Mouse (Mus musculus) kidney, embryonic 16.5 days (tissue): ENCODE measurements around the gene BC016579. TPM values are rescaled to one million over a fixed set of nuclear protein-coding genes. Genes with fewer than 3 reads are reported as not detected.

Experiments used
- ATAC-seq: fragments of 200-750 bp; cut with Nextera tagmentation; 2 replicates; pipeline ENCODE4 v1.8.0; 2017; ENCODE audit warnings: moderate TSS enrichment; ENCODE audit not compliant: low FRiP score, low TSS enrichment
- H3K27ac ChIP-seq: fragments of 300-500 bp; sonication (generic); 2 replicates; pipeline ENCODE4 v1.5.1; 2014; ENCODE audit warnings: low read length
- H3K27me3 ChIP-seq: fragments of 300-500 bp; sonication (generic); 2 replicates; pipeline ENCODE4 v1.6.1; 2014; ENCODE audit warnings: low read length, control low read depth, mixed read lengths; ENCODE audit not compliant: insufficient read depth
- H3K36me3 ChIP-seq: fragments of 300-500 bp; sonication (generic); 2 replicates; pipeline ENCODE4 v1.6.1; 2014; ENCODE audit warnings: low read length, control low read depth, mixed read lengths; ENCODE audit not compliant: insufficient read depth
- H3K4me1 ChIP-seq: fragments of 300-500 bp; sonication (generic); 2 replicates; pipeline ENCODE4 v1.6.1; 2014; ENCODE audit warnings: low read length, control low read depth, mixed read lengths; ENCODE audit not compliant: insufficient read depth
- H3K4me2 ChIP-seq: fragments of 300-500 bp; sonication (generic); replicated peaks from 2 replicates; pipeline ENCODE4 v1.6.1; 2014; ENCODE audit warnings: low read depth, low read length
- H3K4me3 ChIP-seq: fragments of 300-500 bp; sonication (generic); 2 replicates; pipeline ENCODE4 v1.5.1; 2014; ENCODE audit warnings: mild to moderate bottlenecking, low read length
- H3K9ac ChIP-seq: fragments of 300-500 bp; sonication (generic); replicated peaks from 2 replicates; pipeline ENCODE4 v1.6.1; 2014; ENCODE audit warnings: low read length
- H3K9me3 ChIP-seq: fragments of 300-500 bp; sonication (generic); 2 replicates; pipeline ENCODE4 v1.6.1; 2016; ENCODE audit warnings: low read length, control low read depth
- WGBS: fragments of 180-500 bp; shearing (Covaris S2); extraction: QIAGEN DNeasy Blood & Tissue Kit; methylation state at CpG from one replicate; pipeline ENCODE4 v1.1.7; 2014; 5-methylcytosine and 5-hydroxymethylcytosine counted together
- polyA plus RNA-seq: library from polyadenylated mRNA; unstranded; fragments of >200 nt; fragmentation: Nextera tagmentation; extraction: Ambion mirVana; gene quantifications from 2 replicates; pipeline ENCODE4 v1.2.1, GENCODE M21; 2015

Gene BC016579
- polyA plus RNA-seq, 1 experiment from 2014 or later = 0.27 TPM

DNA sequence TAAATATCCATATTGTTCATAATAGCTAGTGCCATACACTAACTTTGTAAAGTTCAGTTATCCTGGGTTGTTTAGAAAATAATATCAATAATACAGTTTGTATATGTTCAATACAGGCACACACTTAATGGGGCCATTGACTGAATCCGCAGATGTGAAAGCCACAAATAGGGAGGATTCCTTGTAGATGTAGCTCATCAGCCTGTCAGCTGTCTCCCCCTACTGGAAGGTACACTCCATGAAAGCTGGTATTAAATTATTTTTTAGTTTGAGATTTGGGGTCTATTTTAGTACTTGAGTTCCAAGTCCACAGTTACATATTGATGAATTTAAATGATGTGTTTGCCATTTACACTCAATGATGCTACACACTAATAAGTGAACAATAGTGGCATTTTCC is 22.6 kb upstream of the BC016579 start:
- Histone ChIP-seq H3K27me3 (no peaks in the 10 kb centered on the region), H3K9ac (no peak overlapping the region), H3K4me2 (no peak overlapping the region), H3K36me3 (no peaks in the 10 kb centered on the region), H3K9me3 (no peaks in the 10 kb centered on the region), H3K4me3 (no peak overlapping the region), H3K27ac (no peak overlapping the region), H3K4me1 (no peaks in the 10 kb centered on the region)
- no peak for ATAC-seq
- WGBS = 38% methylated on average over 1 of the region's 1 CpGs

DNA sequence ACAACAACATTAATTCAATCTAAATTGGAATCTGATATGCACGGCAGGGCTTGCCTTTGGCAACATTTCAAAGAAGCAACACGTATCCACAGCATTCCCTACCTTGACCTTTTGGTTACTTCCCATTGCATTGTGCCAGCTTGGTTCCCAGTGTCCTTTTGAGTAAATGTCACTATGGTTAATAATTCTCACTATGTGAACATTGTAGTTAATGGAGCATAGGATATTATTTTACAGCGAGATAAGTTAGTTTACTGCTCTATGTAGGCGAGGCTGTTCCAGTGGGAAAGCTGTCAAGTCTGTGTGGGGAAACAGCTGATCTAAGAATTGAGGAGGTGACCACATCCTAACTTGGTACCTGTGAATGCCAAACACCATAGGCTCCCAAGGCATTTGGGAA is 16.1 kb upstream of the BC016579 start:
- H3K4me2 ChIP-seq = no peak overlapping the region
- peak; percentile 75 for ATAC-seq
- no peaks in the 10 kb centered on the region for H3K36me3 ChIP-seq
- no peaks in the 10 kb centered on the region for H3K9me3 ChIP-seq
- WGBS = 27% methylated on average over 4 of the region's 4 CpGs
- no peak overlapping the region for H3K4me3 ChIP-seq
- 0 out of 2 replicates have a peak, but pooled peaks cover 7% of the 10 kb centered on the region for H3K4me1 ChIP-seq
- no peak overlapping the region for H3K27ac ChIP-seq
- H3K27me3 ChIP-seq = no peaks in the 10 kb centered on the region
- no peak overlapping the region for H3K9ac ChIP-seq

DNA sequence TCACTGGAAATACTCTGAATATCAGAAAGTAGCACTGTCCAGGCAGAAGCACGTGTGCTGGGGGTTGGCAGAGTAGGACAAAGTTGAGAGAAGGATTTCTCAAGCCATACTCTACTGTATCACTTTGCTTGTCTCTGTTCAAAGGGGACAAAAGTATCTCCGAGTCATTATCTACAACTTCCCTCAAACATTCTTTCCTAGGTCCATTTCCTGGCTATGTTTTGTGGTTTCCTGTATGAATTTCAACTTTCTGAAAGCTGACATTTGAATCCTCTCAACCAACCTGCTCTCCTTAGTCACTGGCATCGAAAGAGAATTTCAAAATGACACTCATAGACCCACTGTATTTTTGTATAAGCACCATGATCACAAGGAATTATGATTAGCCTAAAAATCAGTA is 14.3 kb upstream of the BC016579 start:
- ATAC-seq = no peak
- Histone ChIP-seq H3K36me3 (no peaks in the 10 kb centered on the region), H3K9ac (no peak overlapping the region), H3K4me2 (no peak overlapping the region), H3K9me3 (no peaks in the 10 kb centered on the region), H3K4me1 (0 out of 2 replicates have a peak, but pooled peaks cover 7% of the 10 kb centered on the region), H3K27me3 (no peaks in the 10 kb centered on the region), H3K27ac (no peak overlapping the region), H3K4me3 (no peak overlapping the region)
- WGBS = 70% methylated on average over 3 of the region's 3 CpGs

DNA sequence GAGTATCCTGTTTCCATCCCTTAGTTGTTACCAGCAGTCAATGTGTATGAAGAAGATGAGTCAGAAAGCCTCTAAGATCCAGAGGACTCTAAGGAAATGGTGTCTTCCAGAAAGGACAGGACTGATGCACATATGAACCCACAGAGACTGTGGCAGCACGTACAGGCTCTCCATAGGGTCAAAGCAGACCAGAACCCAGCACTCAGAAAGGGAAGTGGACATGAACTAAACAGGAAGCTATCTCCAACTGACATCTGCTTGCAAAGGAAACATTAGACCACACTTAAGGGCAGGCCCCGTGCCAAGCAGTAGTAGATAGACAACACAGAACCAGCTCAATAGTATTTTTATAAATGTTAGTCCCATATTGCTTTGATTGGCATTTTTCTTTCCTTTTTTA is 12.3 kb upstream of the BC016579 start:
- H3K9me3 ChIP-seq = no peaks in the 10 kb centered on the region
- no peak overlapping the region for H3K27ac ChIP-seq
- no peak for ATAC-seq
- H3K36me3 ChIP-seq = no peaks in the 10 kb centered on the region
- no peak overlapping the region for H3K4me3 ChIP-seq
- WGBS = 71% methylated on average over 2 of the region's 2 CpGs
- 0 out of 2 replicates have a peak, but pooled peaks cover 7% of the 10 kb centered on the region for H3K4me1 ChIP-seq
- H3K9ac ChIP-seq = no peak overlapping the region
- H3K27me3 ChIP-seq = no peaks in the 10 kb centered on the region
- no peak overlapping the region for H3K4me2 ChIP-seq

DNA sequence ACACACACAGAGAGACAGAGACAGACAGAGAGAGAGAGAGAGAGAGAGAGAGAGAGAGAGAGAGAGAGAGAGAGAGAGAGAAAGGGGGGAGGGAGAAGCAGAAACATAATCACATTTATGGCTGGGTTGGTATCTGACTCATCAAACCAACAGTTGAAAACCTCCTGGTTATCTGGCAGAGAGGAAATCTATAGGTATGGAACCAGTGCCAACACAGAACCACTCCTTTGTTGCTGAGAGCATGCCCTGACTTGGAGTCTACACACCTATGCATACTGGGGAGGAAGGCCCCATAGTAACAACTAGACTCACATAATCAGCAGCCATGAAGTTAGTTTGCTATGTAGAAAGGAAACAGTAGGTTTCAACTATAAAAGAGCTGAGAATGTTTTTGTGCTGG is 8.5 kb upstream of the BC016579 start:
- Histone ChIP-seq H3K9me3 (no peaks in the 10 kb centered on the region), H3K4me2 (no peak overlapping the region), H3K36me3 (no peaks in the 10 kb centered on the region), H3K4me3 (no peak overlapping the region), H3K27me3 (no peaks in the 10 kb centered on the region), H3K27ac (no peak overlapping the region), H3K9ac (no peak overlapping the region), H3K4me1 (no peaks in the 10 kb centered on the region)
- no peak for ATAC-seq

DNA sequence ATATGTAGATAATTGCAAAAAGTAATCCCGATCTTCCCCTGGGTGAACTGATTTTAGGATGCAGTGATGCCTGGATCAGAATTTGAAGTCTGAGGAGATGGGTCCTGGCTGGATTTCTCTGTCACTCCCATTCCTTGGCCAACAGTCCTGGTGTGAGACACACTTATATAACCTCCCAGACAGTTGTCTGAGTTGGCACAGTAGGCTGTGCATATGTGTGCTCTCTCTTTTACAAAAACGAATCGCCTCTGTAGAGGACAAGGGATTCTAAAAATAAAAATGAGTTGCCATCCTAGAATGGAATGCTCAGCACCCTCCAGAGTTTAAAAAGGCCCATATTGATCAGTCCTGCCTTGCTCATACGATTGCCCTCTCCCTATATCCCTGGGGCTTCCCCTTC is 5.7 kb upstream of the BC016579 start:
- Histone ChIP-seq H3K4me1 (no peaks in the 10 kb centered on the region), H3K9ac (no peak overlapping the region), H3K27me3 (peaks cover 4% of the 10 kb centered on the region), H3K36me3 (no peaks in the 10 kb centered on the region), H3K4me2 (no peak overlapping the region), H3K9me3 (no peaks in the 10 kb centered on the region), H3K4me3 (no peak overlapping the region), H3K27ac (no peak overlapping the region)
- WGBS = 91% methylated on average over 4 of the region's 4 CpGs
- no peak for ATAC-seq

DNA sequence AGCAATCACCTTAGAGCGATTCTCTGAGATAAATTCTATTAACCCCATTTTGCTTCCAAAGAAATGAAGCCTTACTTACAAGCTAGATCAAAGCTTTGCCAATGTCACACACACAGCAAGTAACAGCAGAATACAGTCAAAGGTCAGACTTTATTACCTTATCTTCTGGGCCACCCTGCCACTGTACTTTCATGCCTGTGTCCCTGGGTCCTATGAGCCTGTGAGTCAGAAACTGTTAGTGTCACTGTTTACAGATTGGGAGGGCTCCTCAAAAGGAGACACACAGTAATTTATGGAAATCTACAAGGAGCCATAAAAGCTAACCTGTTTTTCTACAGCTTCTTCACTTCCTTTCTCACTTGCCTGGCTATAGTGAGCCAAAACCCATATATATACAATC is 4.4 kb upstream of the BC016579 start:
- H3K4me2 ChIP-seq = no peak overlapping the region
- H3K27me3 ChIP-seq = peaks cover 6% of the 10 kb centered on the region
- 75% methylated on average over 1 of the region's 1 CpGs for WGBS
- H3K9me3 ChIP-seq = no peaks in the 10 kb centered on the region
- H3K9ac ChIP-seq = no peak overlapping the region
- no peaks in the 10 kb centered on the region for H3K36me3 ChIP-seq
- no peak overlapping the region for H3K4me3 ChIP-seq
- ATAC-seq = no peak
- H3K4me1 ChIP-seq = peaks cover 6% of the 10 kb centered on the region; the same call in 1 of the 2 replicates
- H3K27ac ChIP-seq = no peak overlapping the region

DNA sequence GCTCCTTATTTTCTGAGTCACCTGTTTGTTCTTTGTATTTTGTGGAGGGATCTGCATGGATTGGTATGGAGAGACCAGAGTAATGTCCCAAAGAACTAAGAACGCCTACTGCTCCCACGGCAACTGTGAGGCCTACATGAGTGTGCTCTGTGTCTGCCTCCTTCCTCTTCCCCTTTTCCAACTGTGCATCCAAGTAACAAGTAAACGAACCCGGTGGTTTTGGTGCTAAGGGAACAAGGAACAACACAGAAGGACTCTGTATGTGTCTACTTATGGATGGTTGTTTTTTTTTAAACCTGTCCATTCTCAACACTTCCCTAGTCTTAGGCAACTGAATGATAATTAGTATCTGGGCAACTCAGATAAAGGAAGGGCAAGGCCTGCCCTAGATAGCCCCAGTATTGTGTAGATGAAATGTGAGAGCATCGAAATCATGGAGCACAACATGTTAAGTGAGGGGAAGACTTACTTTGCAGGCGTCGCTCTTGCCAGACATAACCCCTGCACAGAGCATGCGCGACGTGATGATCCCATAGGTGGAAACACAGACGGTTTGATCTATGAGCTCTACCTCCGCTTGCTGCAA is 3.8 kb upstream of the BC016579 start:
- Histone ChIP-seq H3K4me3 (no peak overlapping the region), H3K27ac (no peak overlapping the region), H3K4me1 (peaks cover 8% of the 10 kb centered on the region; the same call in 1 of the 2 replicates), H3K9ac (no peak overlapping the region), H3K36me3 (no peaks in the 10 kb centered on the region), H3K4me2 (no peak overlapping the region), H3K27me3 (peaks cover 6% of the 10 kb centered on the region), H3K9me3 (no peaks in the 10 kb centered on the region)
- ATAC-seq = no peak
- 87% methylated on average over 12 of the region's 12 CpGs for WGBS

DNA sequence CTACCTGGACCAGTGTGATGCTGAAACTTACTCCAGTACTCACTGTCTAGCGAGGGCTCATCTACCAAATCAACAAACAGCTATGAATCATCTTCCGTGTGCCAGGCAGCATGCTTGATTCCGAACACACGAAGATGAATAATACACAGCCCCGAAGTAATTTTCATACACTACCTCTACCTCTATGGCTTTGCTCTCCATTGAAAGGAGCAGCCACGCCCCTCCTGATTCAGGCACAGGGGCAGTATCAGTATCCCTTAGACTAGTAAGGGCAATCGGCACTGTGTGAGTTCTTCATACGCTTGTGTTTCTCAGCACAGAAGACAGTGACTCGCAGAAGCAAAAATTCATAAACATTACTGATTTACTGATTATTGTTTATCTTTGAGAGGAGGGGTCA is 597 bp upstream of the BC016579 start:
- 72% methylated on average over 9 of the region's 9 CpGs for WGBS
- Histone ChIP-seq H3K9ac (no peak overlapping the region), H3K9me3 (no peaks in the 10 kb centered on the region), H3K4me2 (peak overlapping the region; percentile 62), H3K4me3 (peak overlapping the region; percentile 38; the same call in 1 of the 2 replicates), H3K27ac (no peak overlapping the region), H3K27me3 (peaks cover 6% of the 10 kb centered on the region), H3K4me1 (peaks cover 8% of the 10 kb centered on the region; the same call in 1 of the 2 replicates), H3K36me3 (no peaks in the 10 kb centered on the region)
- 0 out of 2 replicates have a peak, but pooled peaks have one; percentile 5 for ATAC-seq

DNA sequence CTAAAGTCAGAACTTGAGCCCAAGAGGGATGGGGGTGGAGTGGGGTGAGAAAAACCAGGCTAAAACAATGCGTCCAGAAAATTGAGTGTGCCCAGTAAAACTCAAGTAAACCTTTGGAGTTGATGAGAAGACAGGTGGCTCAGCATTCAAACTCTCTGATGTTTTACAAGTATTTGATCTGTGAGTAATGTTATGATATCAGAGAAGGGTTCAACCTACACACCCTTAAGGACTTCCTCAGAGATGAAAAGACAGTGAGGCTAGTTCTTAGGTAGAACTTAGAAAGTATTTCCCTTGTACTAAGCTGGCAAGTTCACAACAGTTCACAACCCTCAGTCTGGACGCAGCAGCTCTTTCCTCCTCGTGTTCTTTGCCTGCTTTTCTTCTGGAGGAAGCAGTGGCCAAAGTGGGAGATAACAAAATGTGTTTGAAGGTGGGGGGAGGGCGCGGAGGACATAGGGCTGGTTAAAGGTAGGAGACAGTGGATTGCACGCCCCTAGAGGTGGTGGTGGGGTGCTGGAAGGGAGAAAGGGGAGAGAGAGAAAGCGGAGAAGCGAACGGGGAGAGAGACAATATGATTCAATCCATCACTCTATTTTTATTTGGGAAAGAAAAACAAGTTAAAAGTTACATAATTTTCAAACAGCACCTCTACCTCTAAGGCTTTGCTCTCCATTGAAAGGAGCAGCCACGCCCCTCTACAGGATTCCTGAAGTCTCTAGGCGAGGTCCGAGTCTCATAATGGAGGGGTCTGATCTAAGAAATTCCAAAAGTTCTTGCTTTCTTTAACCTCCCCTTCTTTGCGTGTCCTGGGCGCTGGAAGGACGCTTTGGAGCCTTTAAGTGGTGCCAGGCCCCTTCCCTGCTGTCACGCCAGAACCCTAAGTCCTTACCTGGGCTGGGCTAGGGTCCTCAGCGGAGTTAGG is 597 bp downstream of the BC016579 start:
- Histone ChIP-seq H3K9me3 (no peaks in the 10 kb centered on the region), H3K9ac (peak overlapping the region; percentile 52), H3K4me3 (peak overlapping the region; percentile 38), H3K27me3 (peaks cover 6% of the 10 kb centered on the region), H3K4me2 (peak overlapping the region; percentile 62), H3K27ac (no peak overlapping the region), H3K4me1 (peaks cover 8% of the 10 kb centered on the region; the same call in 1 of the 2 replicates), H3K36me3 (no peaks in the 10 kb centered on the region)
- peak; percentile 59; the same call in 1 of the 2 replicates for ATAC-seq
- 11% methylated on average over 17 of the region's 17 CpGs for WGBS
